Mouse (Mus musculus) olfactory bulb, adult 2 months (tissue): ENCODE measurements around the gene Gbe1. TPM values are rescaled to one million over a fixed set of nuclear protein-coding genes. Genes with fewer than 3 reads are reported as not detected.

Source experiments
- H3K27ac ChIP-seq: fragments of 200-500 bp; 2 replicates; pipeline ENCODE4 v1.5.1; 2012; ENCODE audit warnings: low read depth, low read length; ENCODE audit not compliant: insufficient read depth
- H3K4me1 ChIP-seq: fragments of 200-500 bp; 2 replicates; pipeline ENCODE4 v1.6.1; 2012; ENCODE audit warnings: low read length; ENCODE audit not compliant: control insufficient read depth, insufficient read depth
- H3K4me3 ChIP-seq: fragments of 200-500 bp; 2 replicates; pipeline ENCODE4 v1.5.1; 2012; ENCODE audit warnings: mild to moderate bottlenecking, low read depth, low read length, moderate library complexity; ENCODE audit not compliant: insufficient read depth
- CTCF ChIP-seq: fragments of 200-500 bp; IDR thresholded peaks from 2 replicates; pipeline ENCODE4 v1.5.1; 2012; ENCODE audit warnings: low read depth, mild to moderate bottlenecking, low read length, moderate library complexity; ENCODE audit not compliant: insufficient read depth
- POLR2A ChIP-seq: fragments of 200-500 bp; IDR thresholded peaks from 2 replicates; pipeline ENCODE4 v1.6.1; 2012; ENCODE audit warnings: mild to moderate bottlenecking, low read depth, low read length, moderate library complexity; ENCODE audit not compliant: insufficient read depth
- WGBS: fragments of 180-500 bp; shearing (Covaris S2); methylation state at CpG from one replicate; pipeline ENCODE4 v1.1.7; 2018; 5-methylcytosine and 5-hydroxymethylcytosine counted together
- polyA plus RNA-seq: library from polyadenylated mRNA; stranded (reverse); fragments of >200 nt; gene quantifications from 2 replicates; pipeline ENCODE4 v1.2.4, GENCODE M21; 2012; ENCODE audit warnings: low replicate concordance; ENCODE audit not compliant: missing spikeins, insufficient read depth, insufficient read length

The Gbe1 gene
- polyA plus RNA-seq, 1 experiment: not detected

GRCm38 (mm10) chr16:70328566-70328965 lies 14.8 kb downstream of the Gbe1 start:
- Histone ChIP-seq H3K4me1 (no peaks in the 10 kb centered on the region), H3K27ac (no peak overlapping the region), H3K4me3 (no peak overlapping the region)
- TF ChIP-seq CTCF: no peak
- TF ChIP-seq POLR2A: no peak
- WGBS: 78% methylated on average over 6 of the region's 6 CpGs

GRCm38 (mm10) chr16:70329036-70329435 lies 15.3 kb downstream of the Gbe1 start:
- no peak overlapping the region for H3K4me3 ChIP-seq
- H3K27ac ChIP-seq: no peak overlapping the region
- no peaks in the 10 kb centered on the region for H3K4me1 ChIP-seq
- WGBS: 43% methylated on average over 10 of the region's 10 CpGs
- TF ChIP-seq CTCF (no peak), POLR2A (no peak)

- peaks cover 2% of the 10 kb centered on the region; the same call in 1 of the 2 replicates for H3K4me1 ChIP-seq
- WGBS: 42% methylated on average over 6 of the region's 6 CpGs
- 0 out of 2 replicates have a peak overlapping the region, but pooled peaks have one; percentile 21 for H3K27ac ChIP-seq
- TF ChIP-seq POLR2A: no peak
- TF ChIP-seq CTCF: no peak
- H3K4me3 ChIP-seq: no peak overlapping the region
These were observed 15.7 kb downstream of the Gbe1 start for GRCm38 (mm10) chr16:70329471-70329870.

- 53% methylated on average over 2 of the region's 2 CpGs for WGBS
- Histone ChIP-seq H3K4me3 (no peak overlapping the region), H3K27ac (no peak overlapping the region), H3K4me1 (peaks cover 3% of the 10 kb centered on the region; the same call in 1 of the 2 replicates)
- TF ChIP-seq POLR2A (no peak), CTCF (no peak)
These were observed 16.3 kb downstream of the Gbe1 start for GRCm38 (mm10) chr16:70330007-70330406.

GRCm38 (mm10) chr16:70330626-70331275 lies 17.0 kb downstream of the Gbe1 start:
- Histone ChIP-seq H3K4me3 (no peak overlapping the region), H3K27ac (no peak overlapping the region), H3K4me1 (peaks cover 3% of the 10 kb centered on the region; the same call in 1 of the 2 replicates)
- TF ChIP-seq CTCF (no peak), POLR2A (no peak)
- whole genome bisulfite sequencing: 92% methylated on average over 10 of the region's 10 CpGs

- H3K4me3 ChIP-seq: no peak overlapping the region
- 94% methylated on average over 5 of the region's 5 CpGs for WGBS
- peak overlapping the region; percentile 23; the same call in 1 of the 2 replicates for H3K27ac ChIP-seq
- H3K4me1 ChIP-seq: peaks cover 3% of the 10 kb centered on the region; the same call in 1 of the 2 replicates
- TF ChIP-seq CTCF (no peak), POLR2A (no peak)
These were observed 21.1 kb downstream of the Gbe1 start for GRCm38 (mm10) chr16:70334812-70335211.

GRCm38 (mm10) chr16:70335472-70335871 lies 21.7 kb downstream of the Gbe1 start:
- no peak for TF ChIP-seq CTCF
- no peak for TF ChIP-seq POLR2A
- Histone ChIP-seq H3K4me3 (no peak overlapping the region), H3K27ac (no peak overlapping the region), H3K4me1 (peaks cover 3% of the 10 kb centered on the region; the same call in 1 of the 2 replicates)

GRCm38 (mm10) chr16:70337661-70338060 lies 23.9 kb downstream of the Gbe1 start:
- Histone ChIP-seq H3K4me1 (peaks cover 3% of the 10 kb centered on the region; the same call in 1 of the 2 replicates), H3K27ac (no peak overlapping the region), H3K4me3 (no peak overlapping the region)
- no peak for TF ChIP-seq CTCF
- no peak for TF ChIP-seq POLR2A
- WGBS: 95% methylated on average over 3 of the region's 3 CpGs

GRCm38 (mm10) chr16:70344496-70344895 lies 30.7 kb downstream of the Gbe1 start:
- WGBS: 61% methylated on average over 1 of the region's 1 CpGs
- TF ChIP-seq POLR2A: no peak
- no peak for TF ChIP-seq CTCF
- Histone ChIP-seq H3K4me1 (no peaks in the 10 kb centered on the region), H3K4me3 (no peak overlapping the region), H3K27ac (no peak overlapping the region)
